Mouse (Mus musculus) adrenal gland, adult (tissue): ENCODE measurements around the gene Tcp1.

Source experiments
- DNase-seq, 2 experiments: peaks; one replicate each; pipeline ENCODE4 v3.0.0; 2022 to 2023; ENCODE audit warnings: low spot score in 1 of 2; ENCODE audit not compliant: inconsistent age in 2 of 2

The Tcp1 gene

DNA sequence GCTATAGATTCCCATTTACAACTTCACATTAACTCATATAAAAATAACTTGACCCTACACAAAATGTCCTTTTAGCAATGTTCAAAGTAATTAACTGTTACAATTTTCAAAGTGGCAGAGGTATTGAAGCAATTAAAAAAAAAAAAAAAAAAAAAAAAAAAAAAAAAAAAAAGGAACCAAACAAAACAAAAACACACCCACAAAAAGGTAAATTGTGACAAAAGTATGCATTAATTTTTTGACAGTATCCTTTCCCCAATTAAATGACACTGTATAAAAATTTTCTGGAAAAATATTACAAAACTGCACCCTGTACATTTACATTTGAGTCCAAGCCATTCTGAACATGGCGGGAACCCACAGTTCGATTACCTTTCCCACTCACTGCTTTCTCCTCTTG is 51.7 kb downstream of the Tcp1 start:
- no peak for DNase-seq

DNA sequence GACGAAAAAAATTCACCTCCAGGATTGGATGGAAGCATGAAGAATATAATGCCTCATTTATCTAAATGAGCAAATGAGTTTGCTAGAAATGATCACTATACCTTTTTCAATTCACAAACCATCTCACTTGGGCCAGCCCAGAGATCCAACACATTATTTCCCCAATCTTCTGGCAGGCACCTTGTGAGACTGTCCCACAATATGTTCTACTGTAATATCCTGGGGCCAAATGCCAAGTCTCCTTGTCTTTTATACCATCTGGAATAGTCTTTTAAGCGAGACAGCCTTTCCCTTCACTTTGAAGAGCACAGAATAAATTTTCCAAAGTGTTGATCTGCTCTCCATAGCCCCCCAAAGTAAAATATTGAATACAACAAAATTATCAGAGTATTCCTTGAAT is 58.4 kb downstream of the Tcp1 start:
- DNase-seq = no peak
